ENCODE assay signal across 8 mouse cellular contexts in genomic region chr7:45870282-45871058, GRCm38 (mm10). TPM values are rescaled to one million over a fixed set of nuclear protein-coding genes. Genes with fewer than 3 reads are reported as not detected.
DNase-seq lines count a peak whose midpoint lies in the region; ATAC-seq and TF ChIP-seq lines count a peak whose summit lies in the region.

No protein-coding gene starts in this region.

- WGBS in hindbrain, postnatal 0 days = under 1% methylated on average over 29 of the region's 30 CpGs
- WGBS in neural tube, embryonic 11.5 days = 1% methylated on average over 30 of the region's 30 CpGs

- H3K4me1 ChIP-seq in hindbrain, postnatal 0 days (ENCODE audit: insufficient read depth, low read length) = peaks cover 27% of the 10 kb centered on the region
- H3K4me1 ChIP-seq in neural tube, embryonic 11.5 days (ENCODE audit: control insufficient read depth, insufficient read depth, low read length) = peaks cover 25% of the 10 kb centered on the region

- peak overlapping the region; percentile 78 for H3K27ac ChIP-seq in hindbrain, postnatal 0 days
- H3K27ac ChIP-seq in neural tube, embryonic 11.5 days (ENCODE audit: low read depth, low read length) = no peak overlapping the region

- H3K27me3 ChIP-seq in hindbrain, postnatal 0 days (ENCODE audit: insufficient read depth, low read length) = no peaks in the 10 kb centered on the region
- H3K27me3 ChIP-seq in neural tube, embryonic 11.5 days (ENCODE audit: control insufficient read depth, insufficient read depth, low read length) = peaks cover 37% of the 10 kb centered on the region

- no peak for ATAC-seq in hindbrain, postnatal 0 days
- ATAC-seq in neural tube, embryonic 11.5 days (ENCODE audit: insufficient read depth, low FRiP score, low TSS enrichment) = no peak
- ATAC-seq in frontal cortex, adult (ENCODE audit: low TSS enrichment) = no peak

- peak overlapping the region; percentile 77 for H3K4me2 ChIP-seq in hindbrain, postnatal 0 days (ENCODE audit: low read depth, low read length)
- peak overlapping the region; percentile 51 for H3K4me2 ChIP-seq in neural tube, embryonic 11.5 days (ENCODE audit: low read depth)

- H3K4me3 ChIP-seq in hindbrain, postnatal 0 days (ENCODE audit: low read length) = peak overlapping the region; percentile 72
- peak overlapping the region; percentile 28 for H3K4me3 ChIP-seq in neural tube, embryonic 11.5 days (ENCODE audit: low read depth, low read length)

- DNase-seq in embryo, embryonic 11 days = peak; percentile 45
- DNase-seq in embryo, embryonic 10 days (ENCODE audit: low spot score) = no peak
- DNase-seq in right cerebral cortex, postnatal 25 days = peak; percentile 19
- DNase-seq in right cerebral cortex, postnatal 4 days = no peak
- DNase-seq in hindbrain, postnatal 0 days (ENCODE audit: low spot score) = peak; percentile 52
- peak; percentile 57 for DNase-seq in neural tube, embryonic 11.5 days (ENCODE audit: low spot score)
- DNase-seq in lung, postnatal 25 days (ENCODE audit: low spot score) = no peak

- no peak for TF ChIP-seq CTCF in hindbrain, postnatal 0 days (IDR thresholded peaks at IDR 0.05; ENCODE audit: low read depth)

- H3K36me3 ChIP-seq in hindbrain, postnatal 0 days (ENCODE audit: insufficient read depth, low read length) = no peaks in the 10 kb centered on the region; the same call in 1 of the 2 replicates
- H3K36me3 ChIP-seq in neural tube, embryonic 11.5 days (ENCODE audit: control insufficient read depth, insufficient read depth, low read length) = no peaks in the 10 kb centered on the region

- H3K9me3 ChIP-seq in hindbrain, postnatal 0 days (ENCODE audit: low read length) = no peaks in the 10 kb centered on the region
- H3K9me3 ChIP-seq in neural tube, embryonic 11.5 days (ENCODE audit: control insufficient read depth, low read length) = no peaks in the 10 kb centered on the region

- H3K9ac ChIP-seq in hindbrain, postnatal 0 days (replicated peaks; ENCODE audit: low read length) = peak overlapping the region; percentile 78
- peak overlapping the region; percentile 44 for H3K9ac ChIP-seq in neural tube, embryonic 11.5 days (ENCODE audit: low read length)

RNA-seq across cellular contexts. Expression of gene Kdelr1, which starts 2.1 kb away (rescaled TPM):
- total RNA-seq in hindbrain, postnatal 0 days (2014; rRNA removed) = 161 and 196 TPM in 2 replicates
- polyA plus RNA-seq in hindbrain, postnatal 0 days (2015; fragmentation: Nextera tagmentation; extraction: Ambion mirVana) = 45.9 and 50.2 TPM in 2 replicates
- 75.4 and 86.4 TPM in 2 replicates for polyA plus RNA-seq in neural tube, embryonic 11.5 days (2014; fragmentation: Nextera tagmentation; extraction: Ambion mirVana)

RNA-seq across cellular contexts. Expression of gene Grin2d, which starts 7.7 kb away (rescaled TPM):
- total RNA-seq in hindbrain, postnatal 0 days (2014; rRNA removed) = 37.8 and 44.9 TPM in 2 replicates
- 4.1 and 4.4 TPM in 2 replicates for polyA plus RNA-seq in hindbrain, postnatal 0 days (2015; fragmentation: Nextera tagmentation; extraction: Ambion mirVana)
- polyA plus RNA-seq in neural tube, embryonic 11.5 days (2014; fragmentation: Nextera tagmentation; extraction: Ambion mirVana) = 0.37 and 0.73 TPM in 2 replicates

RNA-seq across cellular contexts. Expression of gene Syngr4, which starts 26.0 kb away (rescaled TPM):
- total RNA-seq in hindbrain, postnatal 0 days (2014; rRNA removed) = not detected in 2 replicates
- 0.19 and 0.51 TPM in 2 replicates for polyA plus RNA-seq in hindbrain, postnatal 0 days (2015; fragmentation: Nextera tagmentation; extraction: Ambion mirVana)
- polyA plus RNA-seq in neural tube, embryonic 11.5 days (2014; fragmentation: Nextera tagmentation; extraction: Ambion mirVana) = 0.59 and 0.82 TPM in 2 replicates

RNA-seq across cellular contexts. Expression of gene Tmem143, which starts 26.3 kb away (rescaled TPM):
- total RNA-seq in hindbrain, postnatal 0 days (2014; rRNA removed) = 39.2 and 48.8 TPM in 2 replicates
- 4.6 and 6.8 TPM in 2 replicates for polyA plus RNA-seq in hindbrain, postnatal 0 days (2015; fragmentation: Nextera tagmentation; extraction: Ambion mirVana)
- polyA plus RNA-seq in neural tube, embryonic 11.5 days (2014; fragmentation: Nextera tagmentation; extraction: Ambion mirVana) = 2.8 and 3.9 TPM in 2 replicates

RNA-seq across cellular contexts. Expression of gene Grwd1, which starts 39.7 kb away (rescaled TPM):
- 29.1 and 34.6 TPM in 2 replicates for total RNA-seq in hindbrain, postnatal 0 days (2014; rRNA removed)
- polyA plus RNA-seq in hindbrain, postnatal 0 days (2015; fragmentation: Nextera tagmentation; extraction: Ambion mirVana) = 44.6 and 48.6 TPM in 2 replicates
- polyA plus RNA-seq in neural tube, embryonic 11.5 days (2014; fragmentation: Nextera tagmentation; extraction: Ambion mirVana) = 69.8 and 76.5 TPM in 2 replicates

Comparison
In these comparisons a context has a peak if more than half of its experiments do, and no peak if none do; other contexts are left out.
1. DNase-seq: peak in embryo, embryonic 11 days (single experiment), right cerebral cortex, postnatal 25 days (single experiment), hindbrain, postnatal 0 days (single experiment) and neural tube, embryonic 11.5 days (single experiment); none in embryo, embryonic 10 days (single experiment), right cerebral cortex, postnatal 4 days (single experiment) and lung, postnatal 25 days (single experiment).